Mouse (Mus musculus) kidney, embryonic 14.5 days (tissue): ENCODE results near the gene Stau1. TPM values are rescaled to one million over a fixed set of nuclear protein-coding genes. Genes with fewer than 3 reads are reported as not detected.
"Not testable (repeated sequence)": the region's sequence is repeated elsewhere in the genome, so short reads cannot be mapped to it uniquely, and the experiment has no call there.

ENCODE experiments used
- ATAC-seq: fragments of 200-750 bp; cut with Nextera tagmentation; 2 replicates; pipeline ENCODE4 v1.8.0; 2017; ENCODE audit warnings: moderate number of reproducible peaks, mild to moderate bottlenecking, moderate TSS enrichment, moderate library complexity; ENCODE audit not compliant: low FRiP score, low TSS enrichment
- H3K27ac ChIP-seq: fragments of 300-500 bp; sonication (generic); 2 replicates; pipeline ENCODE4 v1.5.1; 2014; ENCODE audit warnings: low read depth, mild to moderate bottlenecking, low read length, moderate library complexity, mixed read lengths
- H3K27me3 ChIP-seq: fragments of 300-500 bp; sonication (generic); 2 replicates; pipeline ENCODE4 v1.6.1; 2014; ENCODE audit warnings: mild to moderate bottlenecking, low read length; ENCODE audit not compliant: control insufficient read depth, insufficient read depth
- H3K36me3 ChIP-seq: fragments of 300-500 bp; sonication (generic); 2 replicates; pipeline ENCODE4 v1.6.1; 2014; ENCODE audit warnings: low read length, mixed read lengths; ENCODE audit not compliant: control insufficient read depth, insufficient read depth
- H3K4me1 ChIP-seq: fragments of 300-500 bp; sonication (generic); 2 replicates; pipeline ENCODE4 v1.6.1; 2014; ENCODE audit warnings: low read length, mixed read lengths; ENCODE audit not compliant: control insufficient read depth, insufficient read depth
- H3K4me2 ChIP-seq: fragments of 300-500 bp; sonication (generic); replicated peaks from 2 replicates; pipeline ENCODE4 v1.6.1; 2014; ENCODE audit warnings: low read depth, mild to moderate bottlenecking, low read length
- H3K4me3 ChIP-seq: fragments of 300-500 bp; sonication (generic); 2 replicates; pipeline ENCODE4 v1.5.1; 2014; ENCODE audit warnings: mild to moderate bottlenecking, low read length
- H3K9ac ChIP-seq: fragments of 300-500 bp; sonication (generic); 2 replicates; pipeline ENCODE4 v1.6.1; 2014; ENCODE audit warnings: low read depth, mild to moderate bottlenecking, low read length, moderate library complexity
- H3K9me3 ChIP-seq: fragments of 300-500 bp; sonication (generic); 2 replicates; pipeline ENCODE4 v1.6.1; 2016; ENCODE audit warnings: low read length; ENCODE audit not compliant: control insufficient read depth
- WGBS: fragments of 180-500 bp; shearing (Covaris S2); extraction: QIAGEN DNeasy Blood & Tissue Kit; methylation state at CpG from one replicate; pipeline ENCODE4 v1.1.7; 2014; 5-methylcytosine and 5-hydroxymethylcytosine counted together
- polyA plus RNA-seq: library from polyadenylated mRNA; unstranded; fragments of >200 nt; fragmentation: Nextera tagmentation; extraction: Ambion mirVana; gene quantifications from 2 replicates; pipeline ENCODE4 v1.2.1, GENCODE M21; 2014

Stau1 gene
- polyA plus RNA-seq, 1 experiment from 2014 or later = 81.7 TPM

DNA sequence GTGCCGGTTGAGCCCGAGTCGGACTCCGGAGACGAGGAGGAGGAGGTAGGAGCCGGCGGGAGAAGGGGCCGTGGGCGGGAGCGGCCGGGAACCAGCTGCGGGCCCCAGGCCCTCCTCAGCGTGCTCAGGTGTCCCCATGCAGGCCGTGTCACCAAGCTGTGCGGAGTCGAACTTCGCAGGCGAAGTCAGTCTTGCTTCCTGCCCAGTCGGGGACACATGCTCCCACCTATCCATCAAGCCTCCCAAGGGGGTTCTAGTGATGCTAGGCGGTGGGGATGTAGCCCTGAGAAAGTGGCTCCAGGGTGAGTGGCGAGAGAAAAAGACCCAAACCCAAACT lies 19.3 kb upstream of the Stau1 start:
- H3K9ac ChIP-seq = peak overlapping the region; percentile 85
- under 1% methylated on average over 17 of the region's 21 CpGs for WGBS
- H3K4me1 ChIP-seq = peaks cover 6% of the 10 kb centered on the region; the same call in 1 of the 2 replicates
- peaks cover 28% of the 10 kb centered on the region for H3K36me3 ChIP-seq
- H3K27me3 ChIP-seq = no peaks in the 10 kb centered on the region
- H3K27ac ChIP-seq = no peak overlapping the region; the same call in 1 of the 2 replicates
- H3K4me2 ChIP-seq = peak overlapping the region; percentile 94
- H3K9me3 ChIP-seq = no peaks in the 10 kb centered on the region
- peak; percentile 66; the same call in 1 of the 2 replicates for ATAC-seq
- peak overlapping the region; percentile 85 for H3K4me3 ChIP-seq

DNA sequence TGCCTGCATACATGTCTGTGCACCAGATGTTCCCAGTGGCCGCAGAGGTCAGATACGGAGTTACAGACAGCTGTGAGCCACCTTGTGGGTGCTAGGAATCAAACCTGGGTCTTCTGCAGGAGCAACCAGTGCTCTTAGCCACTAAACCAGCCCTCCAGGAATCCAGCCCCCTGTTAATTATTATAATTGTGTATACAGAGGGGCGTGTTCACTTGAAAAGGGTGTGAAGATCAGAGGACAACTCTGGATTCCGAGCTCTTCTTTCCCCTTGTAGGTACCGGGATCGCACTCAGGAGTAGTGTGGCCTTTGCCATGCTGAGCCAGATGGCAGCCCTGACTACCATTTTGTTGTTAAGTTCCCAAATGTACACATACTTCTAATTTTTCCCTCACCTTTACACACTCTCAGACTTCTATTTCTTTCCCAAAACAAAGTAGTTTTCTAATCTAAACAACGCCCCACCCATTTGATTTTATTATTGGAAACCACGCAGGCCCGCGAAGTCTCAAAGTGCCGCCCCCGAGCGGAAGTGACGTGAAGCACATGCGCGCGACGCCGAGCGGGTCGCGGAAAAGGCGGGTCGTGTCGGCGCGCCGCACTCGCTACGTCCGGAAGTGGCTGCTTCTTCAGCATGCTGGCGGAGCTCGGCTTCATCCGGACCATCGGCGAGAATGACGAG lies 18.7 kb upstream of the Stau1 start, which contains the start of gene Ddx27:
Ddx27 (plus strand) TSS at position 492 of the 680 bp plus-strand sequence.
- Histone ChIP-seq H3K9me3 (no peaks in the 10 kb centered on the region), H3K36me3 (peaks cover 22% of the 10 kb centered on the region), H3K4me1 (peaks cover 6% of the 10 kb centered on the region; the same call in 1 of the 2 replicates), H3K9ac (peak within 1 kb of the TSS; percentile 85), H3K4me2 (peak within 1 kb of the TSS; percentile 94), H3K4me3 (peak within 1 kb of the TSS; percentile 85), H3K27ac (peak within 1 kb of the TSS; percentile 83; the same call in 1 of the 2 replicates), H3K27me3 (no peaks in the 10 kb centered on the region)
- WGBS = 2% methylated on average over 37 of the region's 37 CpGs
- ATAC-seq = peak; percentile 88

DNA sequence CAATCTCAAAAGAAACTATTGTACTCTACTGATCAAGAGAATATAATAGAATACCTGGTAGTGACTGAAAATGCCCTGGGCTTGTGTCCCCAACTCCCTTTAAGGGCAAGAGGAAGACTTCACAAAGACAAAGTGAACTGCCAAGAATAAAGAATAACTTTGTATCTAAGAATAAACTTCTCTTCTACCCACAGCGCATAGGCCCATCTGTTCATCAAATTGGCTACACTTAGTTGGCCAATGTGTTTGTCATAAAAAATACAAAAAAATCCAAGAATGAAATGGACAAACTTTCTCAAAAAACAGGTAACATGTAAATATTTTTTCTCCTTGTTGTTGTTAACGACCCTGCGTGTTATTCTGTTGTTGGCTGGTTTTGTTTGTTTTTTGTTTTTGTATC lies 14.4 kb upstream of the Stau1 start:
- Histone ChIP-seq H3K4me2 (no peak overlapping the region), H3K36me3 (no peaks in the 10 kb centered on the region), H3K27me3 (no peaks in the 10 kb centered on the region), H3K4me1 (no peaks in the 10 kb centered on the region), H3K9me3 (no peaks in the 10 kb centered on the region), H3K27ac (no peak overlapping the region), H3K9ac (no peak overlapping the region), H3K4me3 (no peak overlapping the region)
- ATAC-seq = no peak
- 88% methylated on average over 3 of the region's 3 CpGs for WGBS

DNA sequence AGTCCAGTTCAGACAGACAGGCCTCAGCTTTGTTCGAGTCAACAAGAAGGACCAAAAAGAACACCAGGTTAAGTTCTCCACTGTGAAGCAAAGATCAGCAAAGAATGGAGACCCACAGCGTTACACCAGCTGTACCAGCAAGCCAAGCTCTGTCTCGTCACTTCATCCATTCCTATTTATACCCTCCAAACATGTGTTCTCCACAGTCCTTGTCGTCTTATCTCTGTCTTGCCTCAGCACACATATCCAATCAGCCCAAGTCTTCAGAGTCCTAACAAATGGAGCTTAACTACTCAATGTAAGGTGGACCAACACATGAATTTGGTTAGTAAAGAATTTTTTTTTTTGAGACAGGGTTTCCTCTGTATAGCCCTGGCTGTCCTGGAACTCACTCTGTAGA lies 13.4 kb upstream of the Stau1 start:
- Histone ChIP-seq H3K36me3 (no peaks in the 10 kb centered on the region), H3K4me1 (no peaks in the 10 kb centered on the region), H3K9me3 (no peaks in the 10 kb centered on the region), H3K27ac (no peak overlapping the region), H3K9ac (no peak overlapping the region), H3K27me3 (no peaks in the 10 kb centered on the region), H3K4me2 (no peak overlapping the region), H3K4me3 (no peak overlapping the region)
- no peak for ATAC-seq
- WGBS = 80% methylated on average over 4 of the region's 4 CpGs

DNA sequence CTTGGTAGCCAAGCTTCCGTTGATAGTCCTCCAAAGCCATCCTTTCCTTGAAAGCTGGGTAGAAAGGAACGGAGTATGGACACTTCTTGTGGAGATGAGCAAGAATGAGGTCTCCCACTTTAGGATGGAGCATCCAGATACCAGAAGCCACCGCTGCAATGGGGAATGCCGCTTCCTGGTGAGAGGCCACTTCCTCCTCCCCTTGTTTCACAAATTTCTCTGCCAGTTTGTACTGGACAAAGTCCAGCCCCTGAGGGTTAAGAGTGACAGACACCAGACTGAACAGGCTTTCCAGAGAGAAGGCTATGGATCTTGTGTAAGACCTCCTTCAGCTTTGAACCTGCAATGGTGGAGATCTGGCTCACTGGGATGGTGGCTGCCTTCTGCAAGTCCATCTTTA lies 11.5 kb upstream of the Stau1 start:
- H3K4me1 ChIP-seq, H3K9me3 ChIP-seq, H3K4me3 ChIP-seq, H3K9ac ChIP-seq, H3K36me3 ChIP-seq, H3K27ac ChIP-seq, H3K4me2 ChIP-seq, ATAC-seq, H3K27me3 ChIP-seq: not testable (repeated sequence)
- WGBS = 80% methylated on average over 4 of the region's 4 CpGs

DNA sequence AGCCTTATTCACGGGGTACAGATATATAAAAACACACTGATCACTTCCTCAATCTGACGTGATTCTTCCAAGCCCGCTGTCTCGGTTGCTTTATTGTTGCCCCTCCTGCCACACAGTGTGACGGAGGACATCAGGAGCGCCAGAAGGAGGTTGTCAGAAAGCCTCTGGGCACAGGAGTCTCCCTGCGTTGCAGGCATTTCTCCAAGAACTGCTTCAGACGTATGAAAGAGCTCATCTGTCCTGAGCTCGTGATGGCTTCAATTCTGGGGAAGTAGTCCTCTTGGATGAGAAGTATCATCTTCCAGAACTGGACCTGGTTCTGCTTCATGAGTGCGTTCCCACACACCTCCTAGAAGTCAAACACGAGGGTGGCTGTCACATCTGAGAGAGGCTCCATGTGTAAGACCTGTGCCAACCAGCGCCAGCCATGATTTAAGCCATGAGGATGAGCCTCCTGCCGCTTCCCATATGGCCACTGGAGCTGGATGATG lies 10.9 kb upstream of the Stau1 start:
- H3K4me3 ChIP-seq = no peak overlapping the region

DNA sequence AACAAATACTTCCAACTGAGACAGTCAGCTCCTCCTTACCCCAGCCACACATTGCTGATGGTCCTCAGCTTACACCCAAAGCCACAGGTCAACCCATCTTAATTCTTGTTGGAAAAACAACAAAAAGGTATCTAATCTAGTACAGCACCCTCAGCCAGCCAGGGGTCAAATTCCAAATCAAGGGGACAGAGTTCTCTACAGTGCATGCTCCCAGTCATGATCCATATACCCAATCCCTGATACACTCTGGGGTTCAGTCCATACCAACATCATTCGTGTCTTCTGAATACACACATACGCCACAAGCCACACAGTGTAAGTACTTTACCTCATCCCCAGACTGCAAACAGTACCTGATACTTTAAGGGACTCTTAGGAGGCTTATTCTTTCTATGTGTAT lies 10.3 kb upstream of the Stau1 start:
- Histone ChIP-seq H3K27me3 (no peaks in the 10 kb centered on the region), H3K4me3 (no peak overlapping the region), H3K27ac (no peak overlapping the region), H3K9me3 (no peaks in the 10 kb centered on the region), H3K36me3 (no peaks in the 10 kb centered on the region), H3K4me2 (no peak overlapping the region), H3K4me1 (no peaks in the 10 kb centered on the region), H3K9ac (no peak overlapping the region)
- ATAC-seq = no peak
- 96% methylated on average over 2 of the region's 2 CpGs for WGBS

More for the DNA sequence above, 10.9 kb upstream of the Stau1 start:
- 71% methylated on average over 13 of the region's 13 CpGs for WGBS
- no peak overlapping the region for H3K4me2 ChIP-seq
- no peaks in the 10 kb centered on the region for H3K4me1 ChIP-seq
- no peak overlapping the region for H3K9ac ChIP-seq
- ATAC-seq = no peak
- H3K27ac ChIP-seq = no peak overlapping the region
- no peaks in the 10 kb centered on the region for H3K27me3 ChIP-seq
- H3K36me3 ChIP-seq = no peaks in the 10 kb centered on the region
- H3K9me3 ChIP-seq = no peaks in the 10 kb centered on the region

DNA sequence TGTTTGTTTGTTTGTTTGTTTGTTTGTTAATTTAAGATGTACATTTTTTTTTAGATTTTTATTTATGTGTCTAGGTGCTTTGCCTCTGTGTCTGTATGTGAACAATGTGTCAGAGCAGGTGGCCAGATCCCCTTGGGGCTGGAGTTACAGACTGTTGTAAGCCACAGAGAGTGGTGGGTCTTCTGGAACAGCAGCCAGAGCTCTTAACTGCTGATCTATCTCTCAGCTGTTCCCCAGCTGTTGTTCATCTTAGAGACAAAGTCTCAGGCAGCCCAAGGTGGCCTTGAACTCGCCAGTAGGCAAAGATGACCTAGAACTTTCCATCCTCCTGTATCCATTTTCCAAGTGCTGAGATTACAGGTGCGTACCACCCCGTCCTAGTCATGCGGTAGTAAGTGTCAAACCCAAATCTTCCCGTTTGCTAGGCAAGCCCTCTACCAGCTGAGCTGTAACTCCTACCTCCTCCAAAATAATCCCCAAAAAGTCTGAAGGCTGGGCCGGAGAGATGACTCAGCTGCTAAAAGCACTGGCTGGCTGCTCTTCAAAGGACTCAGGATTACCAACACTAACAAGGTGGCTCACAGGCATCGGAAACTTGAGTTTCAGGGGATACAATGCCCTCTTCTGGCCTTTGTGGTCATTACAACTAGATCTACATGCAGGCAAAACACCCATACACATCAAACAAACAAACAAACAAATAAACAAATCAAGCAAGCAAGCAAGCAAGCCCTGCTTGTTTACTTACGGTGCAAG lies 8.2 kb upstream of the Stau1 start:
- Histone ChIP-seq H3K27me3 (no peaks in the 10 kb centered on the region), H3K4me2 (no peak overlapping the region), H3K9me3 (no peaks in the 10 kb centered on the region), H3K4me1 (no peaks in the 10 kb centered on the region), H3K27ac (no peak overlapping the region), H3K36me3 (no peaks in the 10 kb centered on the region), H3K9ac (no peak overlapping the region), H3K4me3 (no peak overlapping the region)
- no peak for ATAC-seq
- 45% methylated on average over 8 of the region's 8 CpGs for WGBS

DNA sequence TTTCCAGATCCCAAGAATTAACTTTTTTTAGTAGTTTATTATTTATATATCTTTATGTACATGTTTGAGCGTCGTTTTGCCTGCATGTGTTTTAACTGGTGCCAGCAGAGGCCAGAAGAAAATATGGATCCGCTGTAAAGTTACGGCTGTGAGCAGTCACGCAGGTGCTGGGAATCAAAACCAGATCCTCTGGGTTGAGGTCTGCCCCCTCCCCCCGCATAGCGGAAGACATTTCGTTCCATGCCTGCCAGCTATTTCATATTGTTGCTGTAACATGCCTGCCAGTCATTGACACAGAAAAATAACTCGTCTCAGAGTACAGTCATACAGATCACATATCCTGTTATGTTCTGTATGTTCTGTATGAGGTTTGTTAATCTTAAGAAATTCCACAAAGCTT lies 5.4 kb upstream of the Stau1 start:
- H3K4me2 ChIP-seq = no peak overlapping the region
- no peaks in the 10 kb centered on the region for H3K4me1 ChIP-seq
- H3K9ac ChIP-seq = no peak overlapping the region
- no peak for ATAC-seq
- no peaks in the 10 kb centered on the region for H3K9me3 ChIP-seq
- H3K27me3 ChIP-seq = no peaks in the 10 kb centered on the region
- H3K4me3 ChIP-seq = no peak overlapping the region
- no peak overlapping the region for H3K27ac ChIP-seq
- no peaks in the 10 kb centered on the region for H3K36me3 ChIP-seq
- 82% methylated on average over 9 of the region's 9 CpGs for WGBS
